Mouse (Mus musculus): ENCODE results near the gene Olfr1411. TPM values are rescaled to one million over a fixed set of nuclear protein-coding genes. Genes with fewer than 3 reads are reported as not detected.

Olfr1411 gene
- polyA plus RNA-seq (2015; fragmentation: Nextera tagmentation; extraction: Ambion mirVana): not detected in 2 replicates

GRCm38 (mm10) chr1:92594111-92594510, at the start of gene Olfr1411:
TSS of gene Olfr1411 (plus strand) at chr1:92594411.
- Histone ChIP-seq H3K9ac (replicated peaks; ENCODE audit: low read length) (no peak within 1 kb of the TSS), H3K4me1 (ENCODE audit: insufficient read depth, low read length) (no peaks in the 10 kb centered on the region), H3K4me3 (ENCODE audit: low read length) (no peak within 1 kb of the TSS), H3K9me3 (ENCODE audit: low read length) (no peaks in the 10 kb centered on the region), H3K27me3 (ENCODE audit: insufficient read depth, low read length) (no peaks in the 10 kb centered on the region), H3K27ac (ENCODE audit: low read length) (no peak within 1 kb of the TSS), H3K36me3 (ENCODE audit: insufficient read depth, low read length) (no peaks in the 10 kb centered on the region), H3K4me2 (replicated peaks; ENCODE audit: low read depth, low read length) (no peak within 1 kb of the TSS)
- ATAC-seq (ENCODE audit: low FRiP score, low TSS enrichment): no peak

GRCm38 (mm10) chr1:92545929-92546328, 48.3 kb upstream of the Olfr1411 start:
- no peak overlapping the region for H3K27ac ChIP-seq (ENCODE audit: low read length)
- no peak for ATAC-seq (ENCODE audit: low FRiP score, low TSS enrichment)
- no peak overlapping the region for H3K4me3 ChIP-seq (ENCODE audit: low read length)
- H3K27me3 ChIP-seq (ENCODE audit: insufficient read depth, low read length): no peaks in the 10 kb centered on the region
- 89% methylated on average over 2 of the region's 2 CpGs for WGBS
- no peaks in the 10 kb centered on the region for H3K9me3 ChIP-seq (ENCODE audit: low read length)
- no peaks in the 10 kb centered on the region for H3K36me3 ChIP-seq (ENCODE audit: insufficient read depth, low read length)
- H3K4me1 ChIP-seq (ENCODE audit: insufficient read depth, low read length): no peaks in the 10 kb centered on the region
- H3K9ac ChIP-seq (replicated peaks; ENCODE audit: low read length): no peak overlapping the region
- no peak overlapping the region for H3K4me2 ChIP-seq (replicated peaks; ENCODE audit: low read depth, low read length)

- Histone ChIP-seq H3K36me3 (ENCODE audit: insufficient read depth, low read length) (no peaks in the 10 kb centered on the region), H3K9me3 (ENCODE audit: low read length) (no peaks in the 10 kb centered on the region), H3K4me1 (ENCODE audit: insufficient read depth, low read length) (no peaks in the 10 kb centered on the region), H3K9ac (replicated peaks; ENCODE audit: low read length) (no peak within 1 kb of the TSS), H3K4me2 (replicated peaks; ENCODE audit: low read depth, low read length) (no peak within 1 kb of the TSS), H3K27ac (ENCODE audit: low read length) (no peak within 1 kb of the TSS), H3K4me3 (ENCODE audit: low read length) (no peak within 1 kb of the TSS), H3K27me3 (ENCODE audit: insufficient read depth, low read length) (no peaks in the 10 kb centered on the region)
- ATAC-seq (ENCODE audit: low FRiP score, low TSS enrichment): no peak
- WGBS: 83% methylated on average over 3 of the region's 3 CpGs
These were observed 23.2 kb upstream of the Olfr1411 start, which contains the start of gene Olfr1413 for GRCm38 (mm10) chr1:92571022-92571421. TSS of gene Olfr1413 (plus strand) at chr1:92571322.

DNA sequence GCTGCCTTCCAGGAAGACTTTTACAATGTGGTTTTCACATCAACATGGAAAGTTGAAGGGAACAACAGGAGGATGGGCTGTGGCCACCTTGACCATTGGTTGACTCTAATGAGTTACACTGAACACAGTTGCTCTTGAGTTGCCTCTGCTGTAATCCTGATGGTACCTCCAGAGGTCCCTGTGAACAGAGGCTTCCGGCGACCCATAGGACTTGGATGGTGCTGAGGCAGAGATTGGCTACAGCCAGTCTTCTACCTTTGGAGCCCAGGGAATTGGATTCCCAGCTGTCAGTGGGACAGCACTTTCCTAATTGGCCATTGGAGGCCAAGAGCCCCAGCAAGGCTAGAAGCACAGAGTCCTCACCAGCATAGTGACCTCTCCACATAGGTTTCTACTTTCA, 8.7 kb upstream of the Olfr1411 start, which contains the start of gene Olfr1412:
Olfr1412 (plus strand) TSS at position 301 of the 400 bp plus-strand sequence.
- Histone ChIP-seq H3K27me3 (ENCODE audit: insufficient read depth, low read length) (no peaks in the 10 kb centered on the region), H3K4me1 (ENCODE audit: insufficient read depth, low read length) (no peaks in the 10 kb centered on the region), H3K4me3 (ENCODE audit: low read length) (no peak within 1 kb of the TSS), H3K27ac (ENCODE audit: low read length) (no peak within 1 kb of the TSS), H3K36me3 (ENCODE audit: insufficient read depth, low read length) (no peaks in the 10 kb centered on the region), H3K9me3 (ENCODE audit: low read length) (no peaks in the 10 kb centered on the region), H3K4me2 (replicated peaks; ENCODE audit: low read depth, low read length) (no peak within 1 kb of the TSS), H3K9ac (replicated peaks; ENCODE audit: low read length) (no peak within 1 kb of the TSS)
- ATAC-seq (ENCODE audit: low FRiP score, low TSS enrichment): no peak
- 88% methylated on average over 2 of the region's 2 CpGs for WGBS

GRCm38 (mm10) chr1:92596019-92596418, 1.8 kb downstream of the Olfr1411 start:
- Histone ChIP-seq H3K4me3 (ENCODE audit: low read length) (no peak overlapping the region), H3K9me3 (ENCODE audit: low read length) (no peaks in the 10 kb centered on the region), H3K4me2 (replicated peaks; ENCODE audit: low read depth, low read length) (no peak overlapping the region), H3K9ac (replicated peaks; ENCODE audit: low read length) (no peak overlapping the region), H3K27ac (ENCODE audit: low read length) (no peak overlapping the region), H3K27me3 (ENCODE audit: insufficient read depth, low read length) (no peaks in the 10 kb centered on the region), H3K36me3 (ENCODE audit: insufficient read depth, low read length) (no peaks in the 10 kb centered on the region), H3K4me1 (ENCODE audit: insufficient read depth, low read length) (no peaks in the 10 kb centered on the region)
- ATAC-seq (ENCODE audit: low FRiP score, low TSS enrichment): no peak
- WGBS: 65% methylated on average over 3 of the region's 3 CpGs

GRCm38 (mm10) chr1:92605482-92605881, 11.3 kb downstream of the Olfr1411 start, which contains the start of gene Olfr1410:
TSS of gene Olfr1410 (plus strand) at chr1:92605782.
- no peak within 1 kb of the TSS for H3K4me2 ChIP-seq (replicated peaks; ENCODE audit: low read depth, low read length)
- H3K36me3 ChIP-seq (ENCODE audit: insufficient read depth, low read length): no peaks in the 10 kb centered on the region
- no peak within 1 kb of the TSS for H3K4me3 ChIP-seq (ENCODE audit: low read length)
- H3K27me3 ChIP-seq (ENCODE audit: insufficient read depth, low read length): no peaks in the 10 kb centered on the region
- ATAC-seq (ENCODE audit: low FRiP score, low TSS enrichment): no peak
- H3K4me1 ChIP-seq (ENCODE audit: insufficient read depth, low read length): no peaks in the 10 kb centered on the region
- 88% methylated on average over 1 of the region's 1 CpGs for WGBS
- no peak within 1 kb of the TSS for H3K9ac ChIP-seq (replicated peaks; ENCODE audit: low read length)
- H3K27ac ChIP-seq (ENCODE audit: low read length): no peak within 1 kb of the TSS
- H3K9me3 ChIP-seq (ENCODE audit: low read length): no peaks in the 10 kb centered on the region

GRCm38 (mm10) chr1:92607711-92608110, 13.5 kb downstream of the Olfr1411 start:
- no peak overlapping the region for H3K4me3 ChIP-seq (ENCODE audit: low read length)
- WGBS: 75% methylated on average over 4 of the region's 4 CpGs
- 0 out of 2 replicates have a peak, but pooled peaks cover 2% of the 10 kb centered on the region for H3K27me3 ChIP-seq (ENCODE audit: insufficient read depth, low read length)
- H3K27ac ChIP-seq (ENCODE audit: low read length): no peak overlapping the region
- no peaks in the 10 kb centered on the region for H3K9me3 ChIP-seq (ENCODE audit: low read length)
- no peaks in the 10 kb centered on the region for H3K4me1 ChIP-seq (ENCODE audit: insufficient read depth, low read length)
- no peak overlapping the region for H3K4me2 ChIP-seq (replicated peaks; ENCODE audit: low read depth, low read length)
- H3K9ac ChIP-seq (replicated peaks; ENCODE audit: low read length): no peak overlapping the region
- no peaks in the 10 kb centered on the region for H3K36me3 ChIP-seq (ENCODE audit: insufficient read depth, low read length)
- no peak for ATAC-seq (ENCODE audit: low FRiP score, low TSS enrichment)

DNA sequence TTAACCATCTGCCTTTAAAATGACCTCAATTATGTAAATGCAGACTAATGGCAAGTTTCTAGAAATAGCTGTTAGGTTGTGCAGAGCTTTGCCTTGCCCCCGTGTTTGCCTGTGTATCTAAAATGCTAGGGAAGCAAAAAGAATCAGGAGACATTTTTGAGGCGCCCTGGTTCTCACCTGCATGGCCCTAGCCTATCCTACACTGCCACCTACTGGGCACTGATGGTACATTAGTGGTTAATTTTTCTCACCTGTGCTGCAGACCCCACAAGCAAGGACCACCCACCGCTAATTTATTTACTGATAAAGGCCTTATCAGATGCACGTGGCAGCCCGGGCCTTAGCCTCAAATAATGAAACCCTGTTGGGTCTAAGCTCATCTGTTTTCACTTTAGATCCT, 16.8 kb downstream of the Olfr1411 start:
- no peak overlapping the region for H3K4me3 ChIP-seq (ENCODE audit: low read length)
- WGBS: 8% methylated on average over 5 of the region's 5 CpGs
- no peaks in the 10 kb centered on the region for H3K9me3 ChIP-seq (ENCODE audit: low read length)
- H3K9ac ChIP-seq (replicated peaks; ENCODE audit: low read length): no peak overlapping the region
- H3K36me3 ChIP-seq (ENCODE audit: insufficient read depth, low read length): no peaks in the 10 kb centered on the region
- no peak overlapping the region for H3K4me2 ChIP-seq (replicated peaks; ENCODE audit: low read depth, low read length)
- no peaks in the 10 kb centered on the region for H3K4me1 ChIP-seq (ENCODE audit: insufficient read depth, low read length)
- H3K27ac ChIP-seq (ENCODE audit: low read length): no peak overlapping the region
- 0 out of 2 replicates have a peak, but pooled peaks cover 2% of the 10 kb centered on the region for H3K27me3 ChIP-seq (ENCODE audit: insufficient read depth, low read length)
- no peak for ATAC-seq (ENCODE audit: low FRiP score, low TSS enrichment)

- Histone ChIP-seq H3K4me1 (ENCODE audit: insufficient read depth, low read length) (no peaks in the 10 kb centered on the region), H3K27ac (ENCODE audit: low read length) (no peak overlapping the region), H3K9me3 (ENCODE audit: low read length) (no peaks in the 10 kb centered on the region), H3K4me2 (replicated peaks; ENCODE audit: low read depth, low read length) (no peak overlapping the region), H3K27me3 (ENCODE audit: insufficient read depth, low read length) (0 out of 2 replicates have a peak, but pooled peaks cover 2% of the 10 kb centered on the region), H3K36me3 (ENCODE audit: insufficient read depth, low read length) (no peaks in the 10 kb centered on the region), H3K4me3 (ENCODE audit: low read length) (no peak overlapping the region), H3K9ac (replicated peaks; ENCODE audit: low read length) (no peak overlapping the region)
- 41% methylated on average over 4 of the region's 4 CpGs for WGBS
- no peak for ATAC-seq (ENCODE audit: low FRiP score, low TSS enrichment)
These were observed 19.0 kb downstream of the Olfr1411 start for GRCm38 (mm10) chr1:92613175-92613574.

DNA sequence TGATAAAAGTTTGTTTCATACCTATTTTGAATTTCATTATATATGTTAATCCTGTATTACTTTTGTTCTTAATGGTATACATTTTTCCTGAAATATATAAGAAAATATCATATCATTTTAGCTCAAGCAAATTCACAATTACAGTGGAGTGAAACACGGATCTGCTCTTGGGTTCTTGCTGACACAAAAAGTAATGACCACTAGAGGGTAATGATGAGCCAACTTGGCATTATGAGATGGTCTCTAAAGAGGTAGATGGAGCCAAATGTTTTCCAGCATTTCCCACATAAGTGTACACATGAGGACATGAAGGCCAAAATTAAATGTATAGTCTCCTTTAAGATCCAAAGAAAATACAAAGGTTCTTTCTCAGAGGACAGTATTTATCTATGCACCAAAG, 20.3 kb downstream of the Olfr1411 start:
- Histone ChIP-seq H3K27me3 (ENCODE audit: insufficient read depth, low read length) (0 out of 2 replicates have a peak, but pooled peaks cover 2% of the 10 kb centered on the region), H3K4me3 (ENCODE audit: low read length) (no peak overlapping the region), H3K9ac (replicated peaks; ENCODE audit: low read length) (no peak overlapping the region), H3K4me2 (replicated peaks; ENCODE audit: low read depth, low read length) (no peak overlapping the region), H3K36me3 (ENCODE audit: insufficient read depth, low read length) (no peaks in the 10 kb centered on the region), H3K9me3 (ENCODE audit: low read length) (no peaks in the 10 kb centered on the region), H3K27ac (ENCODE audit: low read length) (no peak overlapping the region), H3K4me1 (ENCODE audit: insufficient read depth, low read length) (no peaks in the 10 kb centered on the region)
- 8% methylated on average over 1 of the region's 1 CpGs for WGBS
- ATAC-seq (ENCODE audit: low FRiP score, low TSS enrichment): no peak
